Mouse (Mus musculus) cerebellum, adult 9-11 months (tissue): ENCODE results near the gene Casp7.
"Not testable (repeated sequence)": the region's sequence is repeated elsewhere in the genome, so short reads cannot be mapped to it uniquely, and the experiment has no call there.

Experiments
- DNase-seq: peaks from one replicate; pipeline ENCODE4 v3.0.0; 2022

The Casp7 gene

DNA sequence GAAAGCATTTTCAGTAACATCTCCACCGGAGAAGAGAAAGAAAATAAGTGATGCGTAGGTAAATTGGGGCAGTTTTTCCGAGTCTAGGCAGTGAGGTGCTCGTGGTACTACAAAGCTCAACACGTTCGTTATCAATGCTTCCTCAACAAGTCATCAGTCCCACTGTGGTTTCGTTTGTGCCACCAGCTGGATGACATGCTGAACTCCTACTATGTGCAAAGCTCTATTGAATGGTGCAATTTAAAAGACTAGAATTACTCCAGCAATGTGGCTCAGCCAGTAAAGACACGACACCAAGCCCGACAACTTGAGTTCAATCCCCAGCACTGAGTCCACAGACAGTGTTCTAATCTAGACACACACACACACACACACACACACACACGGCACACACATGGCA, 10.8 kb upstream of the Casp7 start:
- DNase-seq = no peak

DNA sequence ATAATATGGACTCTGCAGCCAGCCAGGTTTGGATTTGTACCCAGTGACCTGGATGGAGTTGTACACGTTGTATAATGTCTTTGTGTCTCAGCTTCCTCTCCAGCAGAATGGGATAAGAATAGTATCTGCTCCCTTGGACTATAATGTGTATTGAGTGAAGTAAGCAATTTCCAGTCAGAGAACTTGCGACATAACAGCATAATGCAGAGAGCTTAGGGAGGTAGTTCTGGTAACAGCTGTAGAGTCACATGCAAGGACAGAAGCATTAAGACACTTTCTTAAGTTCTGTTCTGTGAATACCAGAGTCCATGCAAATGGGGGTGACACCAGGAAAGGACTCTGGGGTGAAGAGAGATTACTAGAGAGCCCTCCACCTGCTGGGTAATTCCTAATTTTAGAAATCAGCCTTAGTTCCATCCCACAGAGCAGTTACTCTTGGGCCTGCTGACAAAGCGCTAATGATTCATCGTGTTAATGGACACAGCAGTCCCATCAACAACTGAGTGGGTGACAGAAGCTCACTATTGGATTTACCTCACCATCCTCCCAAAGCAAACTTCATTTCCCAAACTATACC, 9.1 kb upstream of the Casp7 start:
- DNase-seq = no peak

DNA sequence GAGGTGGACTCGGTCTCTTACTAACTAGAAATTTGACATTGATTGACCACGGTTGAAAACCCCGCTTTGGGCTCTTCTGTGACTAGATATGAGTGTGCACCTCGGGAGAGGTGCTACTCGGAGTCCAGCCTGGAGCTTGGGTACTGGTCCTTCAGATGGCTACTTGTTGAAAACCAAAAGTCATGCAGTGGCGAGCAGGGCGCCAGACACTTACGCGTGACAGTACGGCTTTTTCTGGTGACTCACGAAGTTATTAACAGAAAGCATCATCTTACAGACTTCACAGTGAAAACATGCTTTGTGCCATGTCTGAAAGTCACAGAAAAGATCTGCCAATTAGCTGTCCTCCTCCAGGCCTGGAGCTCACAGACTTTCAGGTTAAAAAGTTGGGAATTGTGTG, 7.8 kb upstream of the Casp7 start:
- DNase-seq = no peak

DNA sequence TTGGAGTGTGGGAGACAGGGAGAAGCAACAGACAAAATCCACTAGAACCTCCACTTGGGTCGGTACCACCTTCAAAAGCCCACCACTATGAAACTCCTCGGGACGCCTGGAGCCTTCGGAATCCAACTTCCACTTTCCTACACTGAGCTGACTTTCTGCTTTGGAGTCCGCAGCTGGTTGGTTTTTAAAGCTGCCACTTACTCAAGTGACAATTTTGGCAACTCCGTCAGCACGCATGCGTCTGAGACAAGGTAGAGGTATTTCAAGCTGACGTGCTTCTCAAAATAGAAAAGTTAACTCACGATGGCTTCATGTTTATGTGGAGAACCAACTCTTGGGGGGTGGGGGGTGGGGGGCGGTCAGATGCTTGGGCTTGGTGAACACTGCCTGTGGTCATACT, 7.0 kb upstream of the Casp7 start, which contains the start of gene Nrap:
Gene Nrap (minus strand): TSS at position 159 of the 400 bp plus-strand sequence.
- no peak for DNase-seq

DNA sequence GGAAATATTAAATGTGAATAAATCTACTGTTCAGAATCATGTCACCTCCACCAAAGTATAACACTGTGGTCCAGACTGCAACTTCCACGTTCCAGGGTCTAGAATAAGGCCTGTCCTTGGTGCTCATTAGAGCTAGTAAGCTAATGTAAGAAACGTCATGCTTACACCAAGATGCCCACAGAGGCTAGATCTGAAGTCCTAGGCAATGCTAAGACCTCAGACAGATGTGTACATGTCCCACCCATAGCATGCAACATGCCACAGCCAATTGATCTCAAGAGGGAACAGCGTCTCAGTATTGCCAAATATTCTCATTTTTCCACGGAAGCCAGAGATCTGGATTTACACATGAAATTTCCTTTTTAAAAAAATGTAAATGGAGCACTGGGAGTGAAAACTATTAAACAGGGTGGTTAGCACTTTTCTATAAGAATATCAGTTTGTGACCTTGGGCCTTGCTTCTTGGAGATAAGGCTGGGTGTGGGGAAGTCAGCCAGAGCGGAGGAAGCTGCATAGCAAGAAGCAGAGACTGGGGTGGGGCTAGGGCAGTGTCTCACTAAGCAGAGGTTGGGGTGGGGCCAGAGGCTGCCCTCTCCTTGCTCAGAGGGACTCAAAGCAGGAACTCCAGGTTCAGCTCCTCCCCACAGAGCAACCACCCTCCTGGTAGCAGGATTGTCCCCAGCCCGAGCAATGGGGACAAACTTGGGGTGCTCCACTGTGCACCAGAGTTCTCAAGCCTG, 5.5 kb upstream of the Casp7 start:
- no peak for DNase-seq

DNA sequence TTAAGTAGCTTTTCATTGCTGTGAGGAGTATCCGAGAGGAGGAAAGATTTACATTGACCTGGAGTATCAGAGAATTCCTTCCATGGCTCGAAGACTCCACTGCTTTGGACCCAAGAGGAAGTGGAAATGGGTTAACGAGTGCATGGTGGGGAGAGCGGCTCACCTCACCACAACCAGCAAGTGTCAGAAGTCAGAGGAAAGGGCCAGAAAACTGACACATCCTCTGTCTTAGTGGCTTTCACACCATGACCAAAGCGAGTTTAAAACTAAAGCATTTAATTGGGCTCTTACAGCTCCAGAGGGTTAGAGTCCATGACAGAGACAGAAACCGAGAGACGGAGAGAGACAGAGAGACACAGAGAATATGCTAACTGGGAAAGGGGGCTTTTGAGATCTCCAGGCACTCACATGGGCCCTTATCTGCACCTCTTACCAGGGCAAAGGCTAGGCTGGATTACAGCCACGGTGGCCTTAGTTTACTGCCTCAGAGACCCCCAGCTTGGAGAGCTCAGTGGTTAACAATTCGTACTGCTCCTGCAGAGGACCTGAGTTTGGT, 3.5 kb upstream of the Casp7 start:
- no peak for DNase-seq

DNA sequence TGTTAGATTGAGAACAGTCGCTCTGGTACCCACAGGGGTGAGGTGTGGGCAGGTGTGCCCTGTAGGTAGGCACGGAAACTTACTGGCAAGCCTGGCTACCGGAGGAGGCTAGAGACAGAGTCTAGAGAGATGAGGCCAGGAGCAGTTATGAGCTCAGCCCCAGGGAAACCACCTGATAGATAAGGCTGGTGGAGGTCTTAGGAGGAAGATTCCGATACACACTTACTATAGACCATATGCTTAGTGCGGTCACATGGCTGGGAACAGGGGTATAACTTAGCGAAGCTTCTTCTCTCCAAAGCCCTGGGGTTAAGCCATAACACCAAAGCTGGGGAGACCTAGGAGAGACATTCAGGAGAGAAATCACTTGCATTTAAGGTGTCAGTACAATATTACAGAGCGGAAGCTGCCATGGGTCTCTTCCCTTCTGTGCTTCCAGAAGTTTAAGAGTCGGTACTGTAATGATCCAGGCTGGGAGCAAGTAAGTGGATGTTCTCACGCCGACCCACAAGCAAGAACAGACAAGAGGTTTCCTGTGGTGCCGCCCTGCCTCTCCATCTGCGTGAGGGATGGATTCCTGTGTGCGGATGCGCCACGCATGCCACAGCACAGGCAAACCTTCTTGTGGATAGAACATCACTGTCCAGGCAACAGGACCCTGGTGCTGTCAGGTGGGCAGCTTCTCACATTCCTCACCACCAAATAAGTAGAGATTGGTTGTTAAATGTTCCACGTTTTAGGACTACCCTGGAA, 1.6 kb upstream of the Casp7 start:
- no peak for DNase-seq

DNA sequence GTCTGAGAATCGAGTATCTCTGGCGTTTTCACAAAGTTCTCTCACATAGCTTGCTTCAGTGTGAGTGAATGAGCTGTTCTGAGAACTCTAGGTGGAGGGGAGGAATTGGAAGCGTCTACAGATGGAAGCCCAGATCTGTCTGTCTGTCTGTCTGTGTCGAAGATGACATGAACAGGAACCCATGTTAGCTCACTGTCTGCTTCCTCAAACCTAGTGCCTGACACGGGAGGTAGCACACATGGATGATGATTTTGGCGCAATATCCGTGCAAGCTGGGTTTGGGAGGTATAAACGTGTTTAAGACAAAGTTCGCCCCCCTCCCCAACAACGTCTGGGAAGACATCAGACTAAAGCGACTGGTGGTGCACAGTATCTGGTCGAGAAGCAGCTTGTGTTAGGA, 702 bp upstream of the Casp7 start:
- DNase-seq = no peak

DNA sequence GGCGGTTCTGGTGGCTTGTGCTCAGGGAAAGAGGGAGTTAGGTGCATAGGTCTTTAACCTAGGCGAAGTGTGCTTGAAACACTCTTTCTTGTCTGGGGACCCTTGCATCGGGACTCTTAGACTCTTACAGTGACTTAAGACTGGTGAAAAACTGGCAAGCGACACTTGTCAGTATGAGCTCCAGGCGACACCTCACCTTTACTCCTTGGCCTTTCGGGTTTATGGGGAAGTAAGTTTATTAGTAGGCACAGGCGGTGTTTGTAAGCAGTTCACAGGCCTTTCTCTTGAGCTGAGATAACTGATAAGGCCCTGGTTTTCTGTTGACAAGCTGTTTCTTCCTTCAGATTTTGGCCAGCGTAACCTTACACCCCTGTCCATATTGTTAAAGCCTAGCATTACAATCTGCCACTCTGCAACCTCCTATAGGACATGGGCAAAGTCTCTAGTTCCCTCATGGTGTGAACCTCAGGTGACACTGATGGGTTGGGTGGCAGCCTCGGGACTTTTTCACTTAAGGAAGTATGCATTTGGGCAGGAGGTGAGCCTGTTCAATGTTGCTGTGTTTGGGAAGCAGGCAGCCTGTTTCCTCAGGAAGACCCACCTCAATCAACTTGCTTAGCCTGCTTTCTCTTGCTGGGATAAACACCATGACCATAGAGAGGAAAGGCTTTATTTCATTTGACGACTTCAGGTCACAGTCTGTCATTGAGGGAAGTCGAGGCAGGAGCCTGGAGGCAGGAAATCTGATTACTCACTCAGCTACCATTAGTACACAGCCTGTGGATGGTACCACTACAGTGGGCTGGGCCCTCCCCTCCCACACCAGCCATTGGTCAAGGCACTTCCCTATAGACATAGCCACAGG, 966 bp downstream of the Casp7 start:
- DNase-seq = no peak

DNA sequence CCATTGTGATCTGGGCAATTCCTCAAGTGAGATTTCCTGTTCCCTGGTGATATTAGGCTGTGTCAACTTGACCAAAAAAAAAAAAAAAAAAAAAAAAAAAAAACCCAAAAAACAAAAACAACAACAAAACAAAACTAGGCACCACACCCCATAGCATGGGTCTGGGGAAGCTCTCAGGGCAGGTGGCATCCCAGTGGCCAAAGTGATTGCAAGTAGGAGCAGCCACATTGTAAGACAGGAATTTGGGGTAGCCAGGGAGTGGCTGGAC, 1.5 kb downstream of the Casp7 start:
- no peak for DNase-seq

DNA sequence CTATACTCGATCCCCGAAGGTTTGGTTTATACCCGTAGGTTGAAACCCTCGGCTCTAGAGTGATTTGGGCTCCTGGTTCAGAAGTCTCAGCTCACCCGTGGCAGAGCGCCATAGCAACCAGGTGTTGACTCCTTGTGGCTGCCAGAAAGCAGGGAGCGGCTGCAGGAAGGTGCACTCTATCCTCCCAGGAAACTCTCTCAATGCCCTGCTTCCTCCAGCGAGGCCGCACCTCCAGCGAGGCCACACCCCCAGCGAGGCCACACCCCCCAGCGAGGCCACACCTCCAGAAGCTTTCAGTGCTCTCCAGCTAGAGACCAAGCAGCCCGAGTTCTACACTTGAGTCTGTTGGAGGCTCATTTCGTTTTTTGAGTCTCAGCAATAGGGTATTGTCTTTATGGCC, 3.3 kb downstream of the Casp7 start:
- DNase-seq = no peak

DNA sequence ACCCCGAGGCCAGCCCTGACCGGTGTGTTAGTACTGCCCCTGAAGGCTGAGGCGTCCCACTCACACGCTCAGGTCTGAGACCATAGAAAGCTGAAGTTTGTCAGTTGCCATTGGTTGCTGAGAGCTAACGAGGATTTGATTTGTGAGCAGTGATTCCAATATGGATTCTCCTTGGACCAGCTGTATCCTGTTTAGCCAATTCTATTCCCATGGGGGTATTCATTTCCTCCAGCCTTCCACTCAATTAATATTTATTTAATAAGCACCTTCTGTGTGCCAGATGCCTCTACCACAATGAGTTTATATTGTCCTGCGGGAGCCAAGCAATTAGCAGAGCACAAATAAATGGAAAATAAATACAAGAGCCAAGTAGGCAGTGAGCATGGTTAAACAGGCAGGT, 4.9 kb downstream of the Casp7 start:
- DNase-seq = no peak

DNA sequence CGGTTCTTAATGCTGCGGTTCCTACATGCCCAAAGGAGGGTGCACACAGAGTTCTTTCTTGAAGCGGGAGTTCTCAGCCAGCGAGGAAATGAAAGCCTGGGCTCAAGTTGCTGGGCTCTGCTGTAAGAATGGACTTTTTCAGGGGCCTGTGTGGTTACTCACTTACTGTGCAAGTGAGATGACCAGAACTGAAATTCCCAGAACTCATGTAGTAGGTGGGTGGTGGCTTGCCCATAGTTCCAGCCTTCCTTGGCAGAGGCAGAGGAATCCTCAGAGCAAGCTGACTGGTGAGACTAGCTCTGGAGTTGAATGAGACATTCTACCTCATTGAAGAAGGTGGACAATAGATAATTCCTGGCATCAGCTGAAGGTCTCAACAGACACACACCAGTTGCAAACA, 8.9 kb downstream of the Casp7 start:
- no peak for DNase-seq

DNA sequence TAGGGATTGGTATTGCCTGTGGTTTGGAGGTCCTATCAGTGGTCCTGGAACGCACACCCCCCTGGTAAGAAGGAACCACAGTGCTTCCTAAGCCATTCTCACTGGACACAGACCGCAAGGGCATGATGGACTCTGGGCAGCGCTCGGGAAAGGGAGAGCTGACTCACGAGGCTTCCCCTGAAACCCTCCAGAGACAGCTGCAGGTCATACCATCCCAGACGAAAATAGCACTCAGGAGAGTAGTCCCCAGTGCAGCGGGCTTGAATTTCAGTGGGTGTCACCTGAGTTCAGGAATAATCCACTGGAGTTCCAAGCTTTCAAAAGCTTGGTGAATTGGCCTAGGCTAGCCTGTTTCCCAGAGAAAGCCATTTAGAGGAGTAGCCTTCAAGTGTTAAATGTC, 9.7 kb downstream of the Casp7 start:
- DNase-seq = no peak

DNA sequence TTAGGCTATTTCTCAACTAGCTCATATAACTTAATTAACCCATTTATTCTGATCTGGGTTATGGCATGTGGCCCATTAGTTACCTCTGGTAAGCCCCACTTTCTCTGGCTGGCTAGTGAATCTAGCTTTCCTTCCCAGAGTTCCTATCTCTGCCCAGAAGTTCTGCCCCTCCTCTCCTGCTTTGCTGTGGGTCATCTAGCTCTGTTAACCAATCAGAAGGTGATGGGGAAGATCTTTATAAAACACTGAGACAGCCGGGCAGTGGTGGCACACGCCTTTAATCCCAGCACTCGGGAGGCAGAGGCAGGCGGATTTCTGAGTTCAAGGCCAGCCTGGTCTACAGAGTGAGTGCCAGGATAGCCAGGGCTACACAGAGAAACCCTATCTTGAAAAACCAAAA, 13.0 kb downstream of the Casp7 start:
- DNase-seq = not testable (repeated sequence)

DNA sequence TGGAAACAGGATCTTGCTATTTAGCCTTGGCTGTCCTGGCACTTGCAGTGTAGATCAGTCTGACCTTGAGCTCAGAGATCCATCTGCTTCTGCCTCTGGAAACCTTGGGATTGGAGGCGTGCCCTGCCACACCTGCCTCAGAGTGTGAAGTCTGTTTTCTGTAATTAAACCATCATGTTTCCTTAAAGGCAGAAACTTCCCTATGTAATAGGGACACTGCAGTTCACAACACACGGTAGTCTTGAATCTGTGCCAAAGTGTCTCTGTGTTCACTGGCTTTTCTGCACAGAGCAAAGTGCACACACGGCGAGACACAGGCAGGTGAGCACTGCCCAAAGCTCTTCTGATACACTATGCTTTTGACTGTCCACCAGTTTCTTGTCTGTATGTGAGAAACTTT, 21.5 kb downstream of the Casp7 start:
- no peak for DNase-seq

DNA sequence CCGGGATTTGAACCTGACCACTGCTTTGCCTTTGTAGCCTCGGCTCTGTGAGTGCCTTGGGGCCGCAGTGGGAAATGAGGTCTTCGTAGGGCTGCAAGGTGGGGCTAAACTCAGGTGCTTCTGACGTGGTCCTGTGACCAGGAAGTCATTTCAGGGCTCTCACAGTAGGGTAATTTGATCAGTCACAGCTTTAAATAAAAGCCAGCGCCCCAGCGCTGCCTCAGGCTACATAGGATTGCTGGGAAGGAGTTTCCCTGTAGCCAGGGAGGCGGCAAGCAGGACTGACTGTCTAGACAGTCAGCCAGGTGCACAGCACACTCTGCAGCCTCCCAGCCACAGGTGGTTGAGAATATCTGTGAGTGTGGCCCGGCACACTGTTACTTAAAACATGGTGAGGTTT, 22.5 kb downstream of the Casp7 start:
- no peak for DNase-seq

DNA sequence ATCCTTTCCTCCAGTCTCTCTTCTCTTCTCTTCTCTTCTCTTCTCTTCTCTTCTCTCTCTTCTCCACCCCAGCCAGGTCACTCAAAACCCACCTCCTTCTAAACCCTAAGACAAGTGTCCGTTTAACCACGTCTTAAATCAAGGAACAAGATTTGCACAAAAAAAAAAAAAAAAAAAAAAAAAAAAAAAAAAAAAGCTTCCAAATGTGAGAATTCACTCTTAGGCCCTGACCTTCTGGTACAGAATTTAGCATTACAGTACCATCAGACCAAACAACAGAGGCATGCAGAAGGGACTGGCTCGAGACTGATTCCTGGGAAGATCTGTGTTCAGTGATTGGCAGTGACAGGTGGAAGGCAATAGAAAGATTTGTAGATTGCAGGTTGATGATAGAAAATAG, 23.4 kb downstream of the Casp7 start:
- no peak for DNase-seq

DNA sequence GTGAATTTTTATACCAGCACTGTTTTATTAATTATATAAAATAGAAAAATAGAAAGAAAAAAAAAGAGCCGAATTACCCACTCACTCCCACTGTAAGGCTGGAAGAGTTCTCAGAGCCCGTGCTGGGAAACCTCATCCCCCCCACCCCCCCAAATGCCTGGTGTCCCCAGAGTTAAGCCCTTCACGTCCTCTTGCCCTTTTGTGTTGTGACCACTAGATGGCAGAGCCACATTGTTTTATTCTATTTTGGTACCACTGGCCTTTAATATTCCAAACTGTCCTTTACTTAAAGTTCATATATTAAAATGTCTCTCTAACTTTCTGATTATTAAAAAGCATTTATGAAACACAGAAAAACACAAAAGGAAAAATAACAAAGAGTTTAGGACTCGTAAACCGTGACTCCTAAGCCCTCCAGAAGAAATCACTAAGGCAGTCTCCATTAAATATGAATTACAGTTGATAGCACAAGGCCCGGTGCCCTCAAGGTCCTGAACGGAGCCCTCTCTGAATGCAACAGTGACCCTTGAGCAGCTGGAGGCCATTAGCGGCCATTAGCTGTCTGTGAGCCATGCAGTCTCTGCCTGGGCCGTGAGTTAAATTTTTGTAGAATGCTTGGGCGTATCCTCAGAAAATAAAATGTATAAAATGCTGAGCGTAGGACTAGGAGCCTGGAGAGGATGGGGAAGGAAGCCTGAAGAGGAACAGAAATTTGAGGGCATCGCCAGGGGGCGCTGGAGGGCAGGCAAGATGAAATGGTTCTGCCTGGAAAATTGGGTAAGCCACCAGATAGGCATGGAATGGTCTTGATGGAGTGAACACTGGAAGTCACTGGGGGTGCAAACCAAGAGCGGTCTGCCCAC, 25.8 kb downstream of the Casp7 start:
- DNase-seq = peak; percentile 73

DNA sequence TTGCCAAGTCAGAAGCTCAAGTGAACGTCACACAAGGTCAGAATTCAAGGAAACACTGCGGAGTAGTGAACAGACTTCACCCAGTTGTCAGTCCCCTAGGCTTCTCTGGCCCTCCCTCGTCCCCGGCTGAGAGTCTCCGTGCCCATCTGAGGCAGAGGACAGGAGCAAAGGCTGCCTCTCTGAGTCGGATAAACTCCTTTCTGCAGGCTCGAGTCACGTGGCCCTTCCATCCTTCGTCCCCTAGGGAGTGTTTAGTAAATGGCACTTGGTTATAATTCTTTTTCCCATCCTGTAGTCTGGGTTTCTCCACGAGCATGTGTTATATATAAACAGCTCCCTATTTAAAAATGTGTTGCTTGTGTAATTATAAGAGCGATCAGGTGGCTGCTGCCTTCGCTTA, 26.4 kb downstream of the Casp7 start:
- DNase-seq = no peak

DNA sequence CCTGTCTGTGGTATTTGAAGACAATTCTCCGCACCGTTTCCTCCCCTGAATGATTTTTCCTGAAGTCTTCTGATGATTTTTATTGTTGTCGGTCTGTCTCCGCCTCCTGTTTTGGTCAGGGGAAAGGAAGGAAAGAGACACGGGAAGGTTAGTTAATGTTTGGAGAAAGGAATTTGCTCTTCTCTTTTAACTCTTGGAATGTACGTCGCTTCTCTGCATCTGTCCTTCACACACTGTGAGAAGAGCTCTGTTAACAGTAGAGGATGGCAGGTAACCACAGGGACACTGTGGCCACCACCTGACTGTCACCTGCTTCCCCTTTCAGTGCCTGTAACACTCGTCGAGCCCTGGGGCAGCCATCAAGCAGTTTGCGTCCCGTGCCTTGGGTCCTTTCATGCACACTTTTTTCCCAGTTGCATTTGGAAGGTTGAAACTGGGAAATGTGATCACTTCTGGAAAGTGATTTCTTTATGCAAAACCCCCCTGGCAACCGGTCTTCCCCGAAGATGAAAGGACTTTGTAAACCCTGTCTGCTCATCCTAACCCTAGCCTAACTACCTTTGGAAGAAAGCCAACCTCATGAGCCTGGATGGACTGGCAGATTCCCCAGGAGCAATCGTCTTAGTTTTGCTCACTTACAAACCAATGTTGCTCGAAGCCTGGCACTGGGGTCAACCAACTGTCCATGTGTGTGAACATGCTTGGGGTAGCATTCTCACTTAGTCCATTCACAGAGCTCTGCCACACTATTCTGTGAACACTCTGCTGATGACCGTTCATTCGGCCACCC, 27.9 kb downstream of the Casp7 start:
- no peak for DNase-seq
